Mouse (Mus musculus): ENCODE measurements around the gene Ttc26. TPM values are rescaled to one million over a fixed set of nuclear protein-coding genes. Genes with fewer than 3 reads are reported as not detected.
"Not testable (repeated sequence)": the region's sequence is repeated elsewhere in the genome, so short reads cannot be mapped to it uniquely, and the experiment has no call there.

The Ttc26 gene
- total and polyA plus RNA-seq, 3 experiments = 1.4 to 2.1 TPM; not detected in 1

GRCm38 (mm10) chr6:38358253-38359027 lies 22.8 kb upstream of the Ttc26 start (continued):
- TF ChIP-seq GABPA (IDR thresholded peaks at IDR 0.05; ENCODE audit: low read depth, low read length) = no peak
- no peak for TF ChIP-seq SMC3 (IDR thresholded peaks at IDR 0.05; ENCODE audit: low read depth, low read length)
- 0 out of 4 replicates have a peak, but pooled peaks of 1 of the 2 experiments have one; percentile 6 for TF ChIP-seq POLR2A (IDR thresholded peaks at IDR 0.05; ENCODE audit: control insufficient read depth in 1 of 2, insufficient read depth in 1 of 2, low read depth in 1 of 2, low read length in 2 of 2, poor library complexity in 1 of 2)
- TF ChIP-seq USF2 (IDR thresholded peaks at IDR 0.05; ENCODE audit: borderline replicate concordance in 1 of 2, insufficient read depth in 1 of 2, low read depth in 1 of 2, low read length in 2 of 2) = no peak
- no peak; the same call in 1 of the 2 replicates for TF ChIP-seq SIN3A (IDR thresholded peaks at IDR 0.05; ENCODE audit: low read length)
- TF ChIP-seq E2F4 (IDR thresholded peaks at IDR 0.05; ENCODE audit: borderline replicate concordance, low read depth, low read length) = no peak
- TF ChIP-seq CTCF (IDR thresholded peaks at IDR 0.05 in 2 of 3, conservative IDR thresholded peaks at IDR 0.05 in 1 of 3; ENCODE audit: control insufficient read depth in 1 of 3, insufficient read depth in 1 of 3, low read depth in 2 of 3, low read length in 3 of 3, poor library complexity in 1 of 3, severe bottlenecking in 1 of 3) = no peak
- no peak for TF ChIP-seq POLR2AphosphoS5 (IDR thresholded peaks at IDR 0.05; ENCODE audit: borderline replicate concordance, low read depth, low read length)
- TF ChIP-seq KAT2A (conservative IDR thresholded peaks at IDR 0.05; ENCODE audit: low read depth, low read length) = peak; percentile 38; the same call in 1 of the 2 replicates

DNA sequence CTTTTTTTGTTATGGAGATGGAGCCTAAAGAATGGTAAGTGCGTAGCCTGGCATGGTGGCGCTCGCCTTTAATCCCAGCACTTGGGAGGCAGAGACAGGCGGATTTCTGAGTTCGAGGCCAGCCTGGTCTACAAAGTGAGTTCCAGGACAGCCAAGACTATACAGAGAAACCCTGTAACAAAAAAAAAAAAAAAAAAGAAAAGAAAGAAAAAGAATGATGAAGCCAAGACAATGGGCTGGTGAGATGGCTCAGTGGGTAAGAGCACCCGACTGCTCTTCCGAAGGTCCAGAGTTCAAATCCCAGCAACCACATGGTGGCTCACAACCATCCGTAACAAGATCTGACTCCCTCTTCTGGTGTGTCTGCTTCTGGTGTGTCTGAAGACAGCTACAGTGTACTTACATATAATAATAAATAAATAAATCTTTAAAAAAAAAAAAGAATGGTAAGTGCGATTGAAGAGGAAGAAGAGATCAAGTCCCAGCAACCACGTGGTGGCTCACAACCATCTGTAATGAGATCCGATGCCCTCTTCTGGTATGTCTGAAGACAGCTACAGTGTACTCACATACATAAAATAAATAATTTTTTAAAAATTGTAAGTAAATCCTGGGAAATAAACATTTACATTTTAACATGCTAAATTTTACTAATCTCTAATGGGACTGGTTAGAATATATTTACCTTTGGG lies 22.1 kb upstream of the Ttc26 start:
- 0 out of 4 replicates have a peak overlapping the region, but pooled peaks of 1 of the 2 experiments have one; percentile 5 for H3K4me3 ChIP-seq (ENCODE audit: control insufficient read depth in 1 of 2, insufficient read depth in 1 of 2, low read depth in 2 of 2, low read length in 2 of 2)
- H3K36me3 ChIP-seq (ENCODE audit: control insufficient read depth in 1 of 2, insufficient read depth in 2 of 2, low read length in 2 of 2) = peaks cover 0 to 28% of the 10 kb centered on the region in 2 experiments; a peak in 2 of 4 replicates
- not testable (repeated sequence) for H3K9me3 ChIP-seq (replicated peaks; ENCODE audit: insufficient read depth, low read length); H3K27me3 ChIP-seq (ENCODE audit: control insufficient read depth in 1 of 2, insufficient read depth in 2 of 2, low read length in 2 of 2); H3K79me2 ChIP-seq (ENCODE audit: control insufficient read depth, insufficient read depth, low read length, poor library complexity)
- peak overlapping the region; percentile 48 for H3K9ac ChIP-seq (ENCODE audit: control insufficient read depth, low read depth, low read length, poor library complexity, severe bottlenecking)
- peak; percentile 60 for DNase-seq (ENCODE audit: low read depth, low spot score)
- H3K4me1 ChIP-seq (ENCODE audit: control insufficient read depth in 1 of 2, insufficient read depth in 2 of 2, low read length in 2 of 2) = peaks cover 8 to 36% of the 10 kb centered on the region in 2 experiments
- TF ChIP-seq MXI1 (IDR thresholded peaks at IDR 0.05; ENCODE audit: low read depth, low read length) = 0 out of 2 replicates have a peak, but pooled peaks have one; percentile 15
- peak; percentile 65; the same call in 1 of the 2 replicates for TF ChIP-seq USF1 (IDR thresholded peaks at IDR 0.05; ENCODE audit: low read depth, low read length)
- TF ChIP-seq TBP (IDR thresholded peaks at IDR 0.05; ENCODE audit: low read depth, low read length) = peak; percentile 94
- TF ChIP-seq MYC (IDR thresholded peaks at IDR 0.05; ENCODE audit: low read depth, low read length) = peak; percentile 88
- peak in 1 of 3 experiments; percentile 15; a peak in 1 of 6 replicates for TF ChIP-seq CTCF (IDR thresholded peaks at IDR 0.05 in 2 of 3, conservative IDR thresholded peaks at IDR 0.05 in 1 of 3; ENCODE audit: control insufficient read depth in 1 of 3, insufficient read depth in 1 of 3, low read depth in 2 of 3, low read length in 3 of 3, poor library complexity in 1 of 3, severe bottlenecking in 1 of 3)
- TF ChIP-seq SMC3 (IDR thresholded peaks at IDR 0.05; ENCODE audit: low read depth, low read length) = peak; percentile 9; the same call in 1 of the 2 replicates
- H3K27ac ChIP-seq (ENCODE audit: control insufficient read depth, low read depth, low read length) = peak overlapping the region; percentile 98
